Mouse (Mus musculus) ovary, postnatal 36 days (tissue): Measurements from ENCODE around the gene Trim3.

ENCODE experiments used
- DNase-seq: peaks from one replicate; pipeline ENCODE4 v3.0.0; 2022; ENCODE audit warnings: low spot score, mixed read lengths

Gene Trim3

DNA sequence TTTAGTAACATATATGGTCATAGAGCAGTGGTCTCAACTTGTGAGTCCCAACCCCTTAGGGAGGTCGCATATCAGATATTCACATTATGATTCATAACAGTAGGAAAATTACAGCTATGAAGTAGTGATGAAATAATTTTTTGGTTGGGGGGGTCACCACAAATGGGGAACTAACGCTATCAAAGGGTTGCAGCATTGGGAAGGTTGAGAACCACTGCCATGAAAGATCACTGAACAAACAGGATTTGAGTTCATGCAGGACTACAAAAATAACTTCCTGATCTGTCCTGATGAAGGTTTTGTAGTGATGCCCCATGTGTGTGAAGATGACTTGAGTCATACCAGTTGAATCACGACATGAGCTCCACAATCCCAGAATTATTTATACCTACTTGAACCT is 24.9 kb downstream of the Trim3 start:
- DNase-seq: no peak

- peak; percentile 59 for DNase-seq
Measured at GRCm38 (mm10) chr7:105602860-105603623, 30.3 kb downstream of the Trim3 start.

GRCm38 (mm10) chr7:105590097-105590496 is 43.3 kb downstream of the Trim3 start:
- no peak for DNase-seq

GRCm38 (mm10) chr7:105588325-105588912 is 45.0 kb downstream of the Trim3 start:
- no peak for DNase-seq

- no peak for DNase-seq
Measured at GRCm38 (mm10) chr7:105581959-105582358, 51.4 kb downstream of the Trim3 start.

DNA sequence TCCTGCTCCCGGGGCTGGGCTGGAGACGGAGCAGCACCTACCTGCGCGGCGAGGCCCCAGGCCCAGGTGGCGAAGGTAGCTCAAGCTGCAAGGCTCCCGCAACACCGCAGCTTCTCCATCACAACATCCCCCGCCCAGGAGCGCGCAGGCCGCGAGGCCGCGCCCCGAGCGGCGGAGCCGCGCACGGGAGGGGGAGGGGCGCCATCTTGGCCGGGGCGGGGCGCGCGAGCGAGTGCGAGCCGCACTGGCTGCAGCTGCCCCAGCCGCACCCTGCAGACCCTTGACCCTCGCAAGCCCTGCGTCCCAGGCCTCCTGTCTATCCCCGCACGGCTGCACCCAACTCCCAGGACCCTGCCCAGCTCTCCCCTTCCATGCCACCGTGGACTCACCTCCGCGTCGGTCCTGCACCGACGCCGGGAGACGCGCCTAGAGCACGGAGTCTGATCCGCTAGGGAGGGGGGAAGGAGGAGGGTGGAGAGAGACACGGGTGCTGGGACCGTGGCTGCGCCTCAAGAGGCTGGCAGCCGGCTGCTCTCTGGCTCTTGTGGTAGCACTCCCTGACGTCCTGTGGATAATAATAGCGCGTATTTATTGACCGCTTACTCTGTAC is 52.2 kb downstream of the Trim3 start, which contains the start of gene Apbb1:
Gene Apbb1 (minus strand): TSS at position 560 of the 610 bp plus-strand sequence.
- DNase-seq: peak; percentile 70

DNA sequence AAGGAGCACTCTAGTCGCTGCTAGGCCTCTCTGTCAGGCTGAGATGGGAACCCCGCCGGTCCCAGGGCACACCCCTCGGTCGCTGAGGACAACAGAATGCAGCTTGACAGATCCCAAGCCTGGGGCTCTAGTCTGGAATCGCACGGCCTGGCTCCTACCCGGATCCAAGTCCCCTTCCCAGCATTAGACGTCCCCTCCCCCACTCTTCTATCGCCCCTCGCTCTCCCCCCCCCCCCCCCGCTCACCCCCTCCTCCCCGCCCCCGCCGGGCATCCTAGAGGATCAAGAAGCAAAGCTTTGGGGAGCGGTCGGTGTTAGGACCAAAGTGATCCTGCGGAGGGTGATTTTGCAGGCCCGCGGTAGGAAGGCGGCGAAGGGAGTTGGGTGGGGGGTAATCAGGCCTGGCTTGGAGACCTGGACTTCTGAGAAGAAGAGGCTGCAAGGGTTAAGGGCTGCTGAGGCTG is 52.7 kb downstream of the Trim3 start:
- no peak for DNase-seq

GRCm38 (mm10) chr7:105578481-105578880 is 54.9 kb downstream of the Trim3 start:
- no peak for DNase-seq

GRCm38 (mm10) chr7:105577377-105577871 is 55.9 kb downstream of the Trim3 start:
- DNase-seq: no peak

GRCm38 (mm10) chr7:105576166-105576748 is 57.1 kb downstream of the Trim3 start:
- no peak for DNase-seq

GRCm38 (mm10) chr7:105574537-105574936 is 58.8 kb downstream of the Trim3 start:
- DNase-seq: no peak

DNA sequence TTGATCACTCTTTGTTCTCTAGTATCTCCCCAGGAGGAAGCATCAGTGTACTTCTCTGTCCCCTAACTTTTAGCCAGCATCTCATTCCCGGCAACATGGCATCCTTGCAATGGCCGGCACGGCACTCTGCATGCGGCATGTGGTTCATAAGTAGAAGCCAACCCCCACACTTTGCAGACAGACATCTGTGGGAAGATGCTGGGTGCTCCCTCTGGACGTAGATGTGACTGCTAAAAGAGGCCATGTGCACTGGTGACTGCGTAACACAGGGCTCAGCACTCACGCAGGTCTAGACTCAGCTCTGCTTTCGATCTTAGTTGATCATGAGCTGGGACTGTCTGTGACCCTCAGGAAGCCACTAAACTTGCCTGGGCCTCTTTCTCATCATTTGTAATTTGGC is 60.4 kb downstream of the Trim3 start:
- DNase-seq: no peak

GRCm38 (mm10) chr7:105570756-105571155 is 62.6 kb downstream of the Trim3 start:
- DNase-seq: no peak

GRCm38 (mm10) chr7:105569512-105570496 is 63.6 kb downstream of the Trim3 start:
- DNase-seq: no peak

GRCm38 (mm10) chr7:105568988-105569471 is 64.3 kb downstream of the Trim3 start:
- DNase-seq: no peak

DNA sequence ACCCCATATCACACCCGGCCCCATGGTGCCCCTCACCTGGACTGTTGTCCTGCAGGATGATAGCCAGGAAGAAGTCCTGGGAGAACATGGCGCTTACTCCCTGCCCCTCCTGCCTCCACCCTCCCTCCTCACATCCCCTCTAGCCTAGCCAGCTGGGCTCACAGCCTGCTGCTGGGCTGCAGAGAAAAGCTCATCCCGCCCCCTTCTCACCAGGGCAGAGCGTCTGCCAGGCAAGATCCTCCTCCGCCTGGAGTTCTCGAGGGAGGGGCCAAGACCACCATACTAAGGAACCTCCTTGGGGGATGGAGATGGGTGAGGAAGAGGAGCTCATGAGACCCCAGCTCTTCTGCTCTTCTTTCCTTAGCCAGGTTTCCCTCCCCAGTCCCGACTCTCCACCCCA is 64.8 kb downstream of the Trim3 start:
- no peak for DNase-seq

DNA sequence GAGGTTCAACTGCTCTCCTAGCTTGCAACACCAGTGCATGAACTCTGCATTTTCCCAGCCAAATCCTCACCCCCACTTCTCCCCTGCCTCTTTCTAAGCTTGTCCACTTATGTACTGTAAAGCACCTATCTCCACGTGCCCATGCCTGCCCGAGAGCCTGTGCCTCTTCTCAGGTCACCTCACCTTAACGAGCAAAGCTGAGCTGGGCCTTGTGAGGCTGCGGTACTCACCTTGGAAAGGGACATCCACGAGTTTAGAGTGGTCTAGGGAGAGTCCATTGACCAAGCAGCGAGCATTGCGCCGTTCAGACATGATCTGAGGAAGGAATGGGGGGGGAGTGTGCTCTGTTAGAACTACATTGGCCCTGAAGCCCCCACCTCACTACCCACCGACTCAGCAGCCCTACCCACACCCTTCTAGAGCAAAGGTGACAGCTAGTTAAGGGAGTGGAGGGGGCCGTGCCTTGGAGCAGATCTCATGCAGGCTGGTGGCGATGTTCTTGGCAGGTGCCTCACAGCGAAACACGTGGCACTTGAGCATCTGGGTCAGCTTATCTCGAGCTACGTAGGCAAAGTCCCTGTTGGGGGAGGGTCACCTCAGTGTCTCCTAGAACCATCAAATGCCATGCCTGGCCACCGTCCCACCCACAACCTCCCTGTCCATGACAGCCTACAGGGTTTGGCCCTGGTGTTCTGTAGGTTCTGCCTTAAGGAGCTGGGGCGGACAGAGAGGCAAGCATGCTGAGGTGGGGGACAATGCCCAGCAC is 68.1 kb downstream of the Trim3 start:
- no peak for DNase-seq

DNA sequence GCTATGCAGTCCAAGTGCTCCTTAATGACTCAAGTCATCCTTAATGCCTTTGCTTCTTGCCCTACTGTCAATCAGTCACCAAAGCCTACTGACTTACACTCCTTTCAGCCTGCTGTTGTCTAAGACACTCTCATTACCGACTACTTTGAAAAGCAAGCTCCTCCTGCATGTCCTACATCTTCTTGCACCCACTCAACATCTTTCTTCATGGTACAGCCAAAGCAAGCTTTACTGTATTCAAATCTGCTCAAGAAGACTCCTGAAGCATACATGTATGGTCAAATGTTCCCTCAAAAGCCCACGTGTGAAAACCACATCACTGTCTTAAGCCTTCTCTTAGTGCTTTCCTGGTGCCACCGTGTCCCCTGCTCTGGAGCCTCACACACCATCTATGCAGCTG is 70.0 kb downstream of the Trim3 start:
- no peak for DNase-seq

DNA sequence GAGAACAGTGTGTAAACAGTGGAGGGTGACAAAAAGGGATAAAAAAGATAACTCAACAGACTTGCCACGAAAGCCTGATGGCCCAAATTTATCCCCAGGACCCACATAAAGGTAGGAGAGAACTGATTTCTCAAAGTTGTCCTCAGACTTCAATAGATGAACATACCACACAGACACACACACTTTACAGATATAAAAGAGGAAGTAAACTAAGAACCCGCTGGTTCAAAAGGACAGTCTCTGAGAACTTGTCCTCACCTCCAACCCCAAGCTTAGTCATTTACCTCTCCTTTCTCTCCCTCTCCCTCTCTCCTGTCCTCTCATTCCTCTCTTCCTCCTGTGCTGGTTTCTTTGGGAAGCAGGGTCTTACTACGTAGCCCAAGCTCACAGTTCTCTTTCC is 71.1 kb downstream of the Trim3 start:
- no peak for DNase-seq

- no peak for DNase-seq
Measured at GRCm38 (mm10) chr7:105559016-105559415, 74.4 kb downstream of the Trim3 start.
